Mouse (Mus musculus) thymus, postnatal 10 days (tissue): Measurements from ENCODE around the gene Lep.

Experiments
- DNase-seq, 2 experiments: peaks; one replicate each; pipeline ENCODE4 v3.0.0; 2021; ENCODE audit warnings: low spot score in 2 of 2

The Lep gene

GRCm38 (mm10) chr6:29044029-29044428 lies 16.0 kb upstream of the Lep start:
- no peak for DNase-seq

DNA sequence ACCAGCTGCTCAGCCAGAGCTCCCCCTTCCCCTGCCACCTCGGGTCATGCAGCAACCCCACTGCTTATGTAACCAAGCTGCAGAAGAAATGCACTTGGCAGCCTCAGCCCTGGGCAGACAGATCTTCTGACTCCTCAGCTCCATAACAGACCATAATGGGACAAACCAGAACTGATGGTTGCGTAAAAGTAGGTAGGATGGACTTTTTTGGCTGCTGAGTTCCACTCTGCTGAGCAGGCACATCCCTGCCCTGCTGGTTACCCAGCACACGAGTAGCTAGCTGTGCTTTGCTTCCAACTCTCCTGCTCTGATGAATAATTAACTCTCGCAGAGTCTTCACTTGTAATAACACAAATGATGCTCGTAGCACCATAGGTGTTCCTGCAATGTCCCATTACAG lies 10.1 kb upstream of the Lep start:
- no peak for DNase-seq

- no peak for DNase-seq
Observed at GRCm38 (mm10) chr6:29052188-29052587, 7.8 kb upstream of the Lep start.

- DNase-seq: no peak
Observed at GRCm38 (mm10) chr6:29053181-29053580, 6.8 kb upstream of the Lep start.

DNA sequence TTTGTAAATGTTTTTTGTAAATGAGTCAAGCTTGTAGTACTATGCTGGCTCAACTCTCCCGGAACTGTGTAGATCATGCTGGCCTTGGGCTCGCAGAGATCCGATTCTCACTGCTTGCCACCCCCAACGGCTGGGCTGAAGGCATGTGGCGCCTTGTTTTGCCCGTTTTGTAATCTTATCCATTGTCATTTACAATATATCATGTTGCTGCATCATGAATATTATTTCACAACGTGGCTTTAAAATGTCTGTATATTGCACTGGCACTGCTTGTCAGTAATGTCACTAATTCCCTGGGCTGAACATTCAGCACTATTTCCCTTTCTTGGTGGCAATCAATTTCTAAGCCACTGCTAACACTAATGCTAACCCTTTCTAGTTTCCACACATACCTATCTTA lies 3.6 kb upstream of the Lep start:
- DNase-seq: no peak

DNA sequence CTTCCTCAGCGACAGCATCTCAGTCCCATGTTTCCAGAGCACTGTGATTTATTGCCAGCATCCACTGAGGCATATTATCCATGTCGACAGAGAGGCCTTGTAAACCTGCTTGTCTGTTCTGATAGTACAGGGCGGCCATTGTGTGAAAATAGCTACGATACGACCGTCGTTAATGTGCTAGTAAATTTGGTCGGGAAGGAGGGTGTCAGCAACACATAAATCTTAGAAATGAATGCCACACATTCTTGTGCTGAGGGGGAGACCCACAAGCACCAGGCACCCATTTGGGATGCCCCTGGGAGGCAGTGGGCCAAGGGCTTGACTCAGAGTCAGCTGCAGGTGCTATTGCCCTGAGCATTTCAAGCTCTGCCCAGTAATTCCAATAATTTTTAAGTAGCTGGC lies 6.4 kb downstream of the Lep start:
- DNase-seq: no peak

DNA sequence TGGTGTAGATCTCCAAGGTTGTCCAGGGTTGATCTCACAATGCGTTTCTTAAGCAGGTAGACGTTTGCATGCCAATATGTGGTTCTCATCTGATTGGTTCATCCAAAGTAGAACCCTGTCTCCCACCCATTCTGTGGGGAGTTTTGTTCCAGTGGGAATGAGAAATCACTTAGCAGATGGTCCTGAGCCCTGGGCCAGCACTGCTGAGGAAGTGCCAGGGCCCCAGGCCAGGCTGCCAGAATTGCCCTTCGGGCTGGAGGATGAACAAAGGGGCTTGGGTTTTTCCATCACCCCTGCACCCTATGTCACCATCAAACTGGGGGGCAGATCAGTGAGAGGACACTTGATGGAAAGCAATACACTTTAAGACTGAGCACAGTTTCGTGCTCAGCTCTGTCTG lies 12.2 kb downstream of the Lep start:
- no peak for DNase-seq

DNA sequence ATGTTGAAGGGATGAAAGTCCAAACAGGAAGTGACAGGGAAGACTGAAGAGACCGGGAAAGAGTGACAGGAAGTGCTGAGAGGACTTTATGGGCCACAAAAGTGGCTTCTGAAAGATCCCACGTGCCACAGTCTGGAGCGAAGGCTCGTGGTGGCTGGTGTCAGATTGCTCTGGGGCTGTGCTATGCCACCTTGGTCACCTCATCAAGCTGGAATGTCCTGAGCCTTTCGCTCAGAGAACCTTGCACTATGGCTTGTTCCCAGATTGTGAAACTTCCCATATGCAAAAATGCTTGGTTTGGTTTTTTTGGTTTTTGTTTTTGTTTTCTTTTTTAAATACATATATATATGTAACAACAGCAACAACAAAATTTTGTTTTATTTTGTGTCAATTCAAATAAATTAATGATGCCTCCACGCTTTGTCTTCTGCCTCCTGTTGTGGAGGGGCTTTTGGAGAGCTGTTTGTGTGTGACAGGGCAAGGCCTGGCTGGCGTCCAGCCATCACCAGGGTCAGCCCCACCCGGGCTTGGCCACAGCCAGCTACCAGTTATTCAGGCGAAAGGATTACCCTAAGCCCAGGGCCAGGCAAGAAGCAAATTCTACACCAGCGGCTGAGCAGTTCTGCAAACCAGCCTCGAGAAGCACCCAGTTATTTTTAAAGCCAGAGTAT lies 13.6 kb downstream of the Lep start:
- DNase-seq: no peak

GRCm38 (mm10) chr6:29074133-29074469 lies 14.1 kb downstream of the Lep start:
- no peak for DNase-seq

- DNase-seq: no peak
Observed at GRCm38 (mm10) chr6:29079291-29079690, 19.3 kb downstream of the Lep start.

GRCm38 (mm10) chr6:29081826-29082363 lies 21.9 kb downstream of the Lep start:
- DNase-seq: no peak

DNA sequence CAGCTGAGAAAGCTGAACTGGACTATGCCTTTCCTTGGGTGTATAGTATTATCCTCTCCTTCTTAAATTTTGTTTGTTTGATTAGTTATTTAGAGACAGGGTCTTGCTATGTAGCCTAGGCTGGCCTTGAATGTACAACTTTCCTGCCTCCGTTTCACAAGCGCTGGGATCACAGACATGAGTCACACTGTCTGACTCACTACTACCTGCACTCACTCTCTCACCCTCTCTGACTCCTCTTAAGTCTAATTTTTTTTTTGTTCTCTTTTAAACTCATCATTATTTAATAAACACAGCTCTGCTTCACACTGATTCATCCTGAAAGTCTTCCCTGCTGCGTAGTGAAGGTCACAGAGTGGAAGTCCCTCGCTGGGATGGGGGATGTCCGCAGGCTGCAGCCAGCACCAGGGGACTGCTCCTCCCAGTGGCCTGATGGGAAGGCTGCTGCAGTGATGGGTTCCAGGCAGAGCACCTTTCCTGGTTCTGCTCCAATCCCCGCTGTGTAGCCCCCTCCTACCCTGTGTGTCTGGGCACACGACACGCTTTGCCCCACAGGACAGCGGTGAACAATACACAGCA lies 22.8 kb downstream of the Lep start:
- DNase-seq: no peak

- DNase-seq: no peak
Observed at GRCm38 (mm10) chr6:29084401-29084800, 24.4 kb downstream of the Lep start.

GRCm38 (mm10) chr6:29087921-29088709 lies 28.1 kb downstream of the Lep start:
- DNase-seq: no peak

- DNase-seq: no peak
Observed at GRCm38 (mm10) chr6:29092234-29092633, 32.2 kb downstream of the Lep start.

- no peak for DNase-seq
Observed at GRCm38 (mm10) chr6:29092904-29093303, 32.9 kb downstream of the Lep start.

DNA sequence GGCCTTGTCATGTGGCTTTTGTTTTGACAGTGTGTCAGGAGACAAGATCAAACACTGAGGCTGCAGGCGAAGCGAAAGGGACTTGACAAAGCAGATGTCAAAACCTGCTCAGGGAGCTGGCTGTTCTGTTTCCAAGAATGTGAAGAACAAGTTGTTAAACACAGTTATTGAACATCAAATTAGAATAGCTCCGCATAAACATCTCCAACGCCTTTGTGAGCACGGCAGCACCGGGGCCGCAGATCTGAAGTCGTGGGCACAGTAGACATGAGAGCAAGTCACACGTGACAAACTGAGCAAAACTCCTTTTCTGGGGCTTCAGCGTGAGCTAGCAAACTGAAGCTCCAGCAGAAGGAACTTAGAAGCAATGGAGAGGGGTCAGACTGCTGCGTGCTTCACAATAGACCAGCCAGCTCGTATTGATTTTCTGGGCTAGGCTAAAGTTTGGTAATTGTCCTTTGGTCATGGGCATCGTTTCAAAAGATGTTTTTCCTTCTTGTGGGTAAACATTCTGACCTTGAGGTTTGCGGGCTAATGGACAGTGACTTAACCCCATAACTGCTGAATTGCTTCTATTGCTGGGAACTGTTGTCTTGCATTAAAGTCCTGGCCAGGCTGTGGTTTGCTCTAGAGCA lies 39.6 kb downstream of the Lep start:
- no peak for DNase-seq

DNA sequence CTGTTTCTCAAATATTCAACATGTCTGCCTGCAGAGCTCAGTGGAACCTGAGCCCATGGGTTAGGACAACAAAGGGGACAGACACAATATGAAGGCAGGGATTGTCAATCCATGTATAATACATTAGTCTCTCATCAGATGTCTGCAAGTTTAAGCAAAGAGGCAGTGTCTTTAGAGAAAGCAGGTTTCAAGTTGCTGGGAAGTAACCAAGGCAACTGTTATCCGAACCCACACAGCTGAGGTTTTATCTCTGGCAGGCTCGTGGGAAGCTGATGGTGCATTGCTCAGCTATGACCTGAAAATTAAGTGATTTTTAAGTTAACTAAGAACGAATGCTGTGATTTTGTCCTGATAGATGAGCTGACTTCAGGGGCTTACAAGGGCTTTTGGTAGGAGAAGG lies 40.4 kb downstream of the Lep start:
- no peak for DNase-seq

DNA sequence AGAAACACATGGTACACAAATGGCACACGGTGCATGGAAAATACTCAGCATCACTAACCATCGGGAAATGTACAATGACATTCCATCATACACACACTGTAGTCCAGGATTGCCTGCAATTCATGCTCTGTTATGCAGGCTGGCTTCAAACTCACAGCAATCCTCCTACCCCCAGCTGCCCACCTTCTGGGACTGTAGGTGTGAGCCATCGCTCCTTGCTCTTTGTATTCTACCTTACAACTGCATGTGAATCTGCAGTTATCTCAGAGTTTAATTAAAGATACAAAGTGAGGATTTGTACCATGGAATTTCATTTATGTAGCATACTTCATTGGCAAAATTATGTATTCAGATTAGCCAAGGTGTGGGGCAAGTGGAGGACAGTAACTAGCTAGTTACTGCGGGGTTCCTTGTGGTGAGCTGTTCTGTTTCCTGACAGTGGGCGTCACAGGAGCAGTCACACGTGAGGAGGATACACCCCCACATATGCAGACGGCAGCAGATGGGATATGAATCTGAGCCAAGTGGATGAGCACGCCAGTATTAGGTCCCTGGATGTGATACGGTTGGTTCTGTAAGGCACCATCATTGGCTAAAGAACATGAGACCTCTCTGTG lies 41.3 kb downstream of the Lep start:
- DNase-seq: no peak

DNA sequence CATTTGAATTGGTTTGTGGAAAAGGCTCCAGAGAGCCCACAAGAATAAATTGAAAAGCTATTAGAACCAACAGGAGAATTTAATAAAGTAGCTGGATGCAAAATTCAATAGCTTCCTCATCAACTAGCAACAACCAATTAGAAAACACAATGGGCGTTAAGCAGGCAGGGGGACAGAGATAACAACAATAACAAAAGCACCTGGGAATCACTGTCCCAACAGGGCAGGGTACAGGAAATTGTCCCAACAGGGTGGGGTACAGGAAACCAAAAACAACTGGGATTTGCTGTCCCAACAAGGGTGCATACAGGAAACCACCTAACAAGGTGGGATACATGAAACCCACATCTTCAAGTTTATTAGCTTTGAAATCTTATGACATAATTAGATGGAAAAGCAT lies 48.4 kb downstream of the Lep start:
- DNase-seq: no peak

DNA sequence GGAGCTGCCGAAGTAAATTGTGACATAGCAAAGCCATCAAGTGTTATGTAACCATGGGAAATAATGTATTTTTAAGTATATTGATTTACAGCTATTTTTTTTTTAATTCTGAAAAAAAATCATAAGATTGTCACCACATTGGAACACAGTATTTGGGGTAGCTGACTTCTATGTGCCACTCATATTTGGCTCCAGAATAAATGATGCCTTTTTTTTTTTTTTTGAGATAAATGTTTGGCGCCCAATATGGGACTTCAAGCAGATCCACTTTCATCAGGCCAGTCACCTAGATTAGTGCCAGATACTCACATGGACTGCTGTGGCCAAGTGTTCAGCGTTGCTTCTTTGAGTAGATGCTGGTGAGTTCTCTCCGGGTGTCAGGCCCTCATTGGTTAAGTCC lies 51.5 kb downstream of the Lep start:
- DNase-seq: no peak

- DNase-seq: no peak
Observed at GRCm38 (mm10) chr6:29115756-29116155, 55.7 kb downstream of the Lep start.
